Mouse (Mus musculus): ENCODE data around the gene Rcan1. TPM values are rescaled to one million over a fixed set of nuclear protein-coding genes. Genes with fewer than 3 reads are reported as not detected.
A peak's percentile ranks its signal among the peaks of the same experiment; 100 is the strongest.

Gene Rcan1
- polyA plus RNA-seq, 1 experiment from 2014 or later = 37.4 TPM

DNA sequence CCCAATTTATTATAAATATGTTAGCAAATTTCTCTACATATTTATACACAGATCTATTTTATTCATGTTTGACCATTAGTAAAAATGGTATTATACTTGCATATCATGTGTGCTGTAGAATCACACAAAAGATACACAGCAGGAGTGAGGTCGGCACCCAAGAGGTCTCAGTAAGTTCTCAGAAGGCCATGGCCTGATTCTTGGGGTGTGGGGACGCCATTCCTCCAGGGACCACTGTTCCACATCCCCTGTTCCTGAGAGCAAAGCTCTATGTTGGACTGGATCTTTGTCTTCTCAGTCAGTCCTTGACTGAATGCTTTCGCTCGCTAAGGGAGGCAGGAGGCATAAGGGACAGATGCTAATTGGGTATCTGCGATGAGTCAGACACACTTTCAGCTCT is 14.8 kb upstream of the Rcan1 start, which contains the start of gene Clic6:
Clic6 (plus strand) TSS at position 301 of the 400 bp plus-strand sequence.
- H3K9ac ChIP-seq (ENCODE audit: low read length) = no peak within 1 kb of the TSS
- ATAC-seq (replicated peaks; ENCODE audit: low FRiP score) (no peak), DNase-seq (ENCODE audit: low spot score) (no peak)
- no peaks in the 10 kb centered on the region for H3K9me3 ChIP-seq (ENCODE audit: control insufficient read depth, low read length)
- H3K4me2 ChIP-seq (ENCODE audit: low read depth, low read length, severe bottlenecking) = no peak within 1 kb of the TSS
- H3K36me3 ChIP-seq (ENCODE audit: control insufficient read depth, insufficient read depth, low read length) = no peaks in the 10 kb centered on the region
- H3K27ac ChIP-seq (ENCODE audit: low read depth, low read length) = no peak within 1 kb of the TSS
- H3K4me3 ChIP-seq (ENCODE audit: low read depth, low read length) = no peak within 1 kb of the TSS
- H3K4me1 ChIP-seq (replicated peaks; ENCODE audit: control insufficient read depth, insufficient read depth, low read length) = no peaks in the 10 kb centered on the region
- H3K27me3 ChIP-seq (ENCODE audit: control insufficient read depth, insufficient read depth, low read length) = no peaks in the 10 kb centered on the region
- 87% methylated on average over 5 of the region's 5 CpGs for WGBS

DNA sequence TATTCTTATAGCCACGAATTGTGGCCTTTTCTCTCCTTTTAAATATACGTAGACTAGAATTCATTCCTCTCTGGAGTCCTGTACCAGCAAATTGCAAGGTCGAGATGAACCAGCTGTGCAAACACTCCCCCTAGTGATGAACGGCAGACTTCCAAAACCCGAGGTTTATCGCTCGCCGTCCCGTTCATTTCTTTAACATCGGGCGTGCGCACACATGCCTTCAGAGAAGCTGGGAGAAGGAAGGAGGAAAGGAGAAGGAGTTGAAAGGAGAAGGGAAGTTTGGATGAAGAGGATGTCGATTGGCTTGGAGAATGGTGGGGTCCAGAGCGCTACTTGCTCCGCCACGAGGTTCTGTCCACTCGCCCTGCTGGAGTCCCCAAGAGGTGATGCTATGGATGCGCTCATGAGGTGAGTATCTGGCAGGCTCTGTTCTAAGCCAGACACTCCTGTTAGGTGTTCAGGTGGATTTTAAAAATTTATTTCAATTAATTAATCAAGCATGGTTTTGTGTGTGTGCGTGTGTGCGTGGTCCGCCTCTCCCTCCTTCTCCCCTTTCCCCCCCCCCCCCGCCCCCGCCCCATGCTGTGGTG is 8.0 kb upstream of the Rcan1 start:
- Histone ChIP-seq H3K36me3 (ENCODE audit: control insufficient read depth, insufficient read depth, low read length) (no peaks in the 10 kb centered on the region), H3K27ac (ENCODE audit: low read depth, low read length) (no peak overlapping the region), H3K27me3 (ENCODE audit: control insufficient read depth, insufficient read depth, low read length) (no peaks in the 10 kb centered on the region; the same call in 1 of the 2 replicates), H3K4me2 (ENCODE audit: low read depth, low read length, severe bottlenecking) (peak overlapping the region; percentile 43), H3K4me1 (replicated peaks; ENCODE audit: control insufficient read depth, insufficient read depth, low read length) (peaks cover 2% of the 10 kb centered on the region; the same call in 1 of the 2 replicates), H3K9me3 (ENCODE audit: control insufficient read depth, low read length) (no peaks in the 10 kb centered on the region), H3K9ac (ENCODE audit: low read length) (peak overlapping the region; percentile 9; the same call in 1 of the 2 replicates), H3K4me3 (ENCODE audit: low read depth, low read length) (peak overlapping the region; percentile 12; the same call in 1 of the 2 replicates)
- ATAC-seq (replicated peaks; ENCODE audit: low FRiP score) (no peak), DNase-seq (ENCODE audit: low spot score) (peak; percentile 71)
- 11% methylated on average over 22 of the region's 23 CpGs for WGBS

DNA sequence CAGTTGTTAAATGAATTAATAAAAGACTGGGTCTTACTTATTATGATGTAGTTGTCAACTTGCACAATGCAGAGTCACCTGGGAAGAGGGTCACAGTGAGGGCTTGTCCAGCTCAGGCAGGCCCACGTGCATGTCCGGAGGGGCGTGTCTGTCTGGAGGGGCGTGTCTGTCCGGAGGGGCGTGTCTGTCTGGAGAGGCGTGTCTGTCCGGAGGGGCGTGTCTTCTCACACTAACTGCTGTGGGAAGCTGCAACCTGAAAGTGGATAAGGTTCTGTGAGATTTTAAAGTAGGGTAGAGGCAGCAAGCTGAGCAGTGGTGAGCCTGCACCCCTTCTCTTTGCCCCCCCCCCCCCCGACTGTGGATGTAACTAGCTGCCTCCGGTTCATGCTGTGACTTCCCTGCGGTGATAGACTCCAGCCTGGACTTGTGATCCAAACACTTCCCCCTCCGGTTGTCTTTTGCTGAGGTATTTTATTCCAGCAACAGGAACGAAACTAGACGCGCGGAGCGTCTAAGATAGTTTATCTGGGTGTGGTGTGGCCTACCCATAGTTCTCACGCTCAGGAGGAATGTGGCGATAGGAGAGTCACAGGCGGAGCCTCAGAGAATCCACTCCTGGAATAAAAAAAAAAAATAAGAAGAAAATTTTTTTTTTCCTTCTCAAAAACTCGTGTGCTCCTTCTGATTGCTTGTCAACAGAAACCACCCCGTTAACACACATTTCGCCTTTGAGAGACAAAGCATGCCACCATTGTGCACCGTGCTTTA is 4.6 kb upstream of the Rcan1 start:
- 61% methylated on average over 25 of the region's 25 CpGs for WGBS
- Histone ChIP-seq H3K27me3 (ENCODE audit: control insufficient read depth, insufficient read depth, low read length) (no peaks in the 10 kb centered on the region; the same call in 1 of the 2 replicates), H3K9me3 (ENCODE audit: control insufficient read depth, low read length) (no peaks in the 10 kb centered on the region), H3K27ac (ENCODE audit: low read depth, low read length) (no peak overlapping the region), H3K4me1 (replicated peaks; ENCODE audit: control insufficient read depth, insufficient read depth, low read length) (peaks cover 2% of the 10 kb centered on the region; the same call in 1 of the 2 replicates), H3K4me3 (ENCODE audit: low read depth, low read length) (no peak overlapping the region), H3K4me2 (ENCODE audit: low read depth, low read length, severe bottlenecking) (no peak overlapping the region), H3K9ac (ENCODE audit: low read length) (no peak overlapping the region), H3K36me3 (ENCODE audit: control insufficient read depth, insufficient read depth, low read length) (no peaks in the 10 kb centered on the region)
- DNase-seq (ENCODE audit: low spot score) (peak; percentile 72), ATAC-seq (replicated peaks; ENCODE audit: low FRiP score) (0 out of 2 replicates have a peak, but pooled peaks have one; percentile 30)

DNA sequence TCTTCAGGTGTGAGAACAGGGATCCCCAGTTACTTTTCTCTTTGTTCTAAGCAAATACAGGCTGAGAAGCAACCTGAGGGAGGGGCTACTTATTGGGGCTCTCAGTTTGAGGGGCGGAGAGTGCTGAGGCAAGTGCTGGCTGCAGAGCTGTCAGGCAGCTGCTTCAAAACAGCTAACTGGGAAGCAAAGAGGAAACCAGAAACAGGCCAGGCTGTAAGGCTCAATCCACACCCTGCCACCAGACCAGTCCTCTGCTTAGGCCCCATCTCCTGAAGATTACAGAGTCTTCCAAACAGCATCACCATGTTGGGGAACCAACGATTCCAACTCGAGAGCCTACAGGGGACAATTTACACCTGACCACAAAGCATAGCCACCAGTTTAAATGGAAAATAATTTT is 2.2 kb upstream of the Rcan1 start:
- ATAC-seq (replicated peaks; ENCODE audit: low FRiP score) (no peak), DNase-seq (ENCODE audit: low spot score) (no peak)
- H3K27ac ChIP-seq (ENCODE audit: low read depth, low read length) = no peak overlapping the region
- H3K9ac ChIP-seq (ENCODE audit: low read length) = no peak overlapping the region
- H3K27me3 ChIP-seq (ENCODE audit: control insufficient read depth, insufficient read depth, low read length) = no peaks in the 10 kb centered on the region
- no peak overlapping the region for H3K4me3 ChIP-seq (ENCODE audit: low read depth, low read length)
- no peak overlapping the region for H3K4me2 ChIP-seq (ENCODE audit: low read depth, low read length, severe bottlenecking)
- 85% methylated on average over 3 of the region's 3 CpGs for WGBS
- H3K4me1 ChIP-seq (replicated peaks; ENCODE audit: control insufficient read depth, insufficient read depth, low read length) = no peaks in the 10 kb centered on the region
- H3K9me3 ChIP-seq (ENCODE audit: control insufficient read depth, low read length) = no peaks in the 10 kb centered on the region
- H3K36me3 ChIP-seq (ENCODE audit: control insufficient read depth, insufficient read depth, low read length) = no peaks in the 10 kb centered on the region

DNA sequence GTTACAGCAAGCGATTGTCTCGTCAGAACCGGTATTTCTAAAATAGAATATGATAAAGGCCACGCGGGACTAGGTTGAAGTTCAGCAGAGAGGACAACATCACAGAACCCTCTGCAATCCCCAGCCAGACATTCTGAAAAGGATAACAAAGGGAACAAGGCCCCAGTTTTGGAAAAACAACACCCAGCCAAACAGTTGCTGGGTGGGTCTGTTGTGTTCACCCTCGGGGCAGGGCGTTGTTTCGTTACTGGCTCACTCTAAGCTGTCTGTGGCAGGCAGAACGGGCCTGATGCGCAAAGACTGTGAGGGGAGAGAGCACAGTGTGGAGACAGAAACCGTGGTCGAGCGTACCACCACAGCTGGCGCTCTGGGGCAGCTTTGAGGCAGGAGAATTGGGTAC is 2.2 kb downstream of the Rcan1 start:
- Histone ChIP-seq H3K9ac (ENCODE audit: low read length) (no peak overlapping the region), H3K36me3 (ENCODE audit: control insufficient read depth, insufficient read depth, low read length) (no peaks in the 10 kb centered on the region), H3K27me3 (ENCODE audit: control insufficient read depth, insufficient read depth, low read length) (no peaks in the 10 kb centered on the region), H3K9me3 (ENCODE audit: control insufficient read depth, low read length) (no peaks in the 10 kb centered on the region), H3K27ac (ENCODE audit: low read depth, low read length) (no peak overlapping the region), H3K4me3 (ENCODE audit: low read depth, low read length) (no peak overlapping the region), H3K4me1 (replicated peaks; ENCODE audit: control insufficient read depth, insufficient read depth, low read length) (peaks cover 8% of the 10 kb centered on the region; the same call in 1 of the 2 replicates), H3K4me2 (ENCODE audit: low read depth, low read length, severe bottlenecking) (no peak overlapping the region)
- DNase-seq (ENCODE audit: low spot score) (no peak), ATAC-seq (replicated peaks; ENCODE audit: low FRiP score) (no peak)
- WGBS = 78% methylated on average over 14 of the region's 14 CpGs

DNA sequence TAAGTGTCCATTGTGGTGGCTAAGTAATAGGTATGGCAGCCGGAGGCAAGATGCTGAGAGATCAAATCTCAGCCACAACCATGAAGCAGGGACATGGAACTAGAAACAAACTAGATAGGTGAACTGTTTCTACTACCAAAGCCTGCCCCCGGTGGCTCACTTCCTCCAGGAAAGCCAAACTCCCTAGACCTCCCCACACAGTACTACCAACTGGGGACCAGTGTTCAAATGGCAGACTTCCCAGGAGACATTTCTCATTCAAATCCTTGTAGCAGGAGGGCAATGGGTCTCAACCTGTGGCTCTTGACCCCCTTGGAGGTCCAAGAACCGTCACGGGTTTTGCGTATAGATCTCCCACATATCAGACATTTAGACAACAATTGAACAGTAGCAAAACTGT is 3.6 kb downstream of the Rcan1 start:
- Histone ChIP-seq H3K27me3 (ENCODE audit: control insufficient read depth, insufficient read depth, low read length) (no peaks in the 10 kb centered on the region), H3K36me3 (ENCODE audit: control insufficient read depth, insufficient read depth, low read length) (no peaks in the 10 kb centered on the region), H3K9me3 (ENCODE audit: control insufficient read depth, low read length) (no peaks in the 10 kb centered on the region), H3K4me3 (ENCODE audit: low read depth, low read length) (no peak overlapping the region), H3K27ac (ENCODE audit: low read depth, low read length) (no peak overlapping the region), H3K4me2 (ENCODE audit: low read depth, low read length, severe bottlenecking) (no peak overlapping the region), H3K9ac (ENCODE audit: low read length) (no peak overlapping the region), H3K4me1 (replicated peaks; ENCODE audit: control insufficient read depth, insufficient read depth, low read length) (peaks cover 8% of the 10 kb centered on the region; the same call in 1 of the 2 replicates)
- DNase-seq (ENCODE audit: low spot score) (no peak), ATAC-seq (replicated peaks; ENCODE audit: low FRiP score) (no peak)
- 74% methylated on average over 5 of the region's 5 CpGs for WGBS

DNA sequence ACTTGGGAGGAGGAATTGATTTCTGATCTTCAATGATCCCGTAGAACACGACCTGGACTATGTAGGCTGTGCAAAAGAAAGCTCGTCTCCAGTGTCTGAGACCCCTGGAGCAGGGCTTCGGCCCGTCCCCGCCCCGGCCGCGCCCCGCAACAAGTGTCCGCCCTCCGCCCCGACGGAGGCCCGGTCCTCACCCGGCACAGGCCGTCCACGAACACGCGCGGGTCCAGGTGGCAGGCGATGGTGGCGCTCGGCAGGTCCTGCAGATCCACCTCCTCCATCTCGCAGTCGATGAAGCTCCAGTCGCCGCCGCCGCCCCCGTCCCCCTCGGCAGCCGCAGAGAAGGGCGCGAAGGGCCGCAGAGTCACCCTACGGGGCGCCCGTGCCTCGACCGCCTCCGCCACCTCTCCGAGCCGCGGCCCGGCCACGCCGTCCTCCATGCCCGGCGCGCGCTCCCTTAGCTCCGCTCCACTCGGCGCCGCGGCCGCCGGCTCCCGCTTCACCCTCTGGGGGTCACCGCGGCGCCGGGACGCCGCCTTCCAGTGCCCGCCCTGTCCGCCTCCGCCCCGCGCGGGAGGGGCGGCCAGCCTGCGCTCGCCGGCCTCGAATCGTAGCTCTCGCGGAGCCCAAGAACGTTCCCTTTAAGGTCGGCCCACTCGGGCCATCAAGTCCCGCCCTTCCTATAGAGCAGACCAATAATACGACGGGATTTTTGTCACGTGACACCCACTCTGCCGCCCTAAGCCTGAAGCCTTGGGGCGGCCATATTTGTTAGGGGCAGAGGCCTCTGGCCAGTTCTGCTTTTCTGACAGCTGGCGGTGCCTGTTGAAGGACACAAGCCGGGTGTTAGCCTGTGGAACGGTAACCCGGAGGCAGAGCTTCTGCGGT is 4.8 kb downstream of the Rcan1 start:
- Histone ChIP-seq H3K36me3 (ENCODE audit: control insufficient read depth, insufficient read depth, low read length) (no peaks in the 10 kb centered on the region), H3K9me3 (ENCODE audit: control insufficient read depth, low read length) (no peaks in the 10 kb centered on the region), H3K4me3 (ENCODE audit: low read depth, low read length) (peak overlapping the region; percentile 87), H3K9ac (ENCODE audit: low read length) (peak overlapping the region; percentile 83), H3K4me2 (ENCODE audit: low read depth, low read length, severe bottlenecking) (peak overlapping the region; percentile 71), H3K27ac (ENCODE audit: low read depth, low read length) (no peak overlapping the region), H3K4me1 (replicated peaks; ENCODE audit: control insufficient read depth, insufficient read depth, low read length) (peaks cover 10% of the 10 kb centered on the region; the same call in 1 of the 2 replicates), H3K27me3 (ENCODE audit: control insufficient read depth, insufficient read depth, low read length) (no peaks in the 10 kb centered on the region)
- under 1% methylated on average over 86 of the region's 94 CpGs for WGBS
- DNase-seq (ENCODE audit: low spot score) (peak; percentile 96), ATAC-seq (replicated peaks; ENCODE audit: low FRiP score) (peak; percentile 99)

DNA sequence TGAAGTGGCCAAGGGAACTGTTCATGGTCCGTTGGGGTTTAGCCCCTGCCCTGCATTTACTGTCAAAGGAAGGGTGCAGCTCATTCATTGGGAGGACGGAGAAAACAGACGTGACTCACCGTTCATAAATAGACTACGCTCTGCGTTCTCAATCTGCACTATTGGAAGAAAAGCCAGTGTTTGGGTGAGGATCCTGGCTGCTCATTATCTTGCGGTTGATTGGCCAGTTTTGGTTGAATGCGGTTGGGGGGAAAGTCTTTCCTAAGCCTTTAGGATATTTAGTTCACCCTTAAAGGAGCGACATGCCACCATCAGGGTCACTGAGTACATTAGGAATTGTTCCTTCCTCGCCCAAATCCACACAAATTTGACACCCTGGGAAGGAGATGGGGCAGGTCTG is 5.4 kb downstream of the Rcan1 start:
- H3K4me2 ChIP-seq (ENCODE audit: low read depth, low read length, severe bottlenecking) = peak overlapping the region; percentile 71
- DNase-seq (ENCODE audit: low spot score) (no peak), ATAC-seq (replicated peaks; ENCODE audit: low FRiP score) (no peak)
- no peaks in the 10 kb centered on the region for H3K36me3 ChIP-seq (ENCODE audit: control insufficient read depth, insufficient read depth, low read length)
- WGBS = 6% methylated on average over 10 of the region's 10 CpGs
- peak overlapping the region; percentile 87 for H3K4me3 ChIP-seq (ENCODE audit: low read depth, low read length)
- H3K27me3 ChIP-seq (ENCODE audit: control insufficient read depth, insufficient read depth, low read length) = no peaks in the 10 kb centered on the region
- H3K27ac ChIP-seq (ENCODE audit: low read depth, low read length) = no peak overlapping the region
- H3K9me3 ChIP-seq (ENCODE audit: control insufficient read depth, low read length) = no peaks in the 10 kb centered on the region
- H3K9ac ChIP-seq (ENCODE audit: low read length) = peak overlapping the region; percentile 83
- peaks cover 10% of the 10 kb centered on the region; the same call in 1 of the 2 replicates for H3K4me1 ChIP-seq (replicated peaks; ENCODE audit: control insufficient read depth, insufficient read depth, low read length)
